Mouse (Mus musculus) right cerebral cortex, postnatal 36 days (tissue): ENCODE measurements around the gene Vamp8.

Experiments
- DNase-seq, 2 experiments: peaks; one replicate each; pipeline ENCODE4 v3.0.0; 2022; ENCODE audit warnings: low spot score in 2 of 2, mixed read lengths in 1 of 2

Gene Vamp8

GRCm38 (mm10) chr6:72373184-72373583, 17.3 kb downstream of the Vamp8 start:
- DNase-seq: no peak

- no peak for DNase-seq
Measured at GRCm38 (mm10) chr6:72371571-72371970, 18.9 kb downstream of the Vamp8 start.

- DNase-seq: no peak
Measured at GRCm38 (mm10) chr6:72371147-72371546, 19.4 kb downstream of the Vamp8 start.

GRCm38 (mm10) chr6:72370091-72370490, 20.4 kb downstream of the Vamp8 start:
- DNase-seq: no peak

- DNase-seq: no peak
Measured at GRCm38 (mm10) chr6:72369557-72369956, 20.9 kb downstream of the Vamp8 start.

- DNase-seq: no peak
Measured at GRCm38 (mm10) chr6:72367460-72367974, 23.0 kb downstream of the Vamp8 start.

GRCm38 (mm10) chr6:72366844-72367443, 23.6 kb downstream of the Vamp8 start, which contains the start of gene Rnf181:
Gene Rnf181, minus strand, starts transcription at chr6:72366956.
- no peak for DNase-seq

- no peak for DNase-seq
Measured at GRCm38 (mm10) chr6:72366304-72366703, 24.2 kb downstream of the Vamp8 start.

GRCm38 (mm10) chr6:72364985-72365384, 25.5 kb downstream of the Vamp8 start:
- no peak for DNase-seq

- DNase-seq: no peak
Measured at GRCm38 (mm10) chr6:72364009-72364408, 26.5 kb downstream of the Vamp8 start.

GRCm38 (mm10) chr6:72362132-72363028, 28.1 kb downstream of the Vamp8 start:
- DNase-seq: peak; percentile 95 to 98

- no peak for DNase-seq
Measured at GRCm38 (mm10) chr6:72361121-72361551, 29.4 kb downstream of the Vamp8 start.

GRCm38 (mm10) chr6:72360599-72360935, 29.9 kb downstream of the Vamp8 start:
- DNase-seq: no peak

- no peak for DNase-seq
Measured at GRCm38 (mm10) chr6:72359891-72360598, 30.5 kb downstream of the Vamp8 start.

GRCm38 (mm10) chr6:72359343-72359742, 31.2 kb downstream of the Vamp8 start:
- DNase-seq: no peak

- DNase-seq: no peak
Measured at GRCm38 (mm10) chr6:72358086-72358764, 32.3 kb downstream of the Vamp8 start.

GRCm38 (mm10) chr6:72357164-72358079, 33.1 kb downstream of the Vamp8 start:
- no peak for DNase-seq

- DNase-seq: no peak
Measured at GRCm38 (mm10) chr6:72356001-72356532, 34.4 kb downstream of the Vamp8 start.

- peak; percentile 62 to 73 for DNase-seq
Measured at GRCm38 (mm10) chr6:72355066-72355911, 35.2 kb downstream of the Vamp8 start, which contains the start of gene Tmem150a. Gene Tmem150a, plus strand, starts transcription at chr6:72355447.
